Mouse (Mus musculus) left cerebral cortex, postnatal 14 days (tissue): ENCODE measurements at regions not wholly inside any gene's neighbourhood (a gene's known extent, or its start where the extent isn't known, plus 50 kb on each side); places are given as distances from the start of the nearest gene placed in this dataset.
"Not testable (repeated sequence)": the region's sequence is repeated elsewhere in the genome, so short reads cannot be mapped to it uniquely, and the experiment has no call there.

Experiments used
- DNase-seq, 2 experiments: peaks; one replicate each; pipeline ENCODE4 v3.0.0; 2021 to 2022; ENCODE audit warnings: low spot score in 2 of 2, mixed read lengths in 1 of 2
- intact Hi-C: fragments of 180-260 bp; cut with DNase I; formaldehyde crosslinking; loops from one replicate; pipeline ENCODE4 v1.15.1; 2025

DNA sequence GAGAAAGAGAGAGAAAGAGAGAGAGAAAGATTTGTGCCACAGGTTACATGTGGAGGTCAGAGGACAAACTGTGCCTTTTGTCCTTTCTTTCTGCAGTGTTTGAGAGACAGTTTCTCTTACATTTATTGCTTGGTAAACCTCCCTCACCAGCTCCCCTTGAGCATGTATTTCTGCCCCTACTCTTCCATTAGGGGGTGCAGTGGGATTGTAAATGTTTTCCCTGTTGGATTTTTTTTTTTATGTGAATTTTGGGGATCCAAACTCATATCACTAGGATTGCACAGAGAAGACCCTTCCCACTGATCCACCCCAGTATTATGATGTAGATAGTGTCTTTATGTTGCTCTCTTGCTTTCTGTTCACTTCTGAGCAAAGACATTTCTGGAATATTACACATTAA is 219.4 kb upstream of the Gnai1 start:
- intact Hi-C loops, result no loop called here
- DNase-seq, result peak in 1 of 2 experiments; percentile 1

DNA sequence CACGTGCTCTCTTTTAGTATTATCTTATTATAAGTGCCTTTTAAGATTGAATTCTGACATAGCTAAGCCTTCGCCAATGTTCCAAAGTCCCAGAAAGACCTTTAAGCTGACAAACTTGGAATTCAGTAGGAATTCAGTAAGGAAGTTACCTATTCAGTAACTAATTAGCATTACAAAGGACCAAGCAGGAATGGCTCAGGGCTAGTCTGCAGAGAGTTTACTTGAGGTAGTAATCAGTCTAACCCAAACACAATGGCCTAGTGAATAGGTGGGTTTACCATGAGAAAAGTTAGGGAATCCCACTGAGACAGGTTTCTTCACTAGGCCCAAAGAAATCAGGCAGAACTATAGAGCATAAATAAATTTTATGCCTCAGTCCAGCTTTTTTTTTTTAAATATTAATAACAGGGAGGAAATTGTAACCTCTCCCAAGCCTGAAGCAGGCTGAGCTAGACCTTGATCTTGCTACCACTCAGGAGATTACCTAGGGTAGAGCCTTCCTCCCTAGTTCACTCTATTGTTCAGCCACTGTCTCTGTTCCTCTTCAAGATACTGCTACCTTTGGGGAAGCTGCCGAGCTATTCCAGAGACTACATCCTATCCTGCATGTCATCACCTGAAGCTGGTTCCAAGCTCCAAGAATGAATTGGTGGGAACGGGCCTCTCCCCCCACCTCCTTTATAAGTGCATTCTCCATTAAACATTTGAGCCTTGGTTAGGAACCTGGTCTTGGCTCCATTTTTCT is 205.2 kb upstream of the Gnai1 start:
- intact Hi-C loops, DNase-seq: not testable (repeated sequence)

DNA sequence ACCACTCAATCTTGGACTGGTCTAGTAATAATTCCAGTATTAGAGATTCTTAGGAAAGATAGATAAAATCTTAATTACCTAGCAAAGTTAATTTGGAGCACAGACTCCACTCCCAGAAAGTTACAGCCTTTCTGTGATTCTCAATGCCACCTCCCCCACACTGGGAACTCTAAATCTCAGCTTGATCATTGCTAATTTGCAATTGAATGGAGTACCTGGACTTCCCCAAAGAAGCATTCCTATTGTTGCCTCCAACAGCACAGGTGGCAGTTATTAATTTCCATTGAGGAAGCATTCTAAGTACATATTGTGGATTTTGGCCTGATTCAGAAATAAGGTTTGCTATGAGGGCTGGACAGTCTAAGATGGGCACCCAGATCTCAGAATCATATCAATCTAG is 204.1 kb upstream of the Gnai1 start:
- no peak for DNase-seq
- intact Hi-C loops, result no loop called here

DNA sequence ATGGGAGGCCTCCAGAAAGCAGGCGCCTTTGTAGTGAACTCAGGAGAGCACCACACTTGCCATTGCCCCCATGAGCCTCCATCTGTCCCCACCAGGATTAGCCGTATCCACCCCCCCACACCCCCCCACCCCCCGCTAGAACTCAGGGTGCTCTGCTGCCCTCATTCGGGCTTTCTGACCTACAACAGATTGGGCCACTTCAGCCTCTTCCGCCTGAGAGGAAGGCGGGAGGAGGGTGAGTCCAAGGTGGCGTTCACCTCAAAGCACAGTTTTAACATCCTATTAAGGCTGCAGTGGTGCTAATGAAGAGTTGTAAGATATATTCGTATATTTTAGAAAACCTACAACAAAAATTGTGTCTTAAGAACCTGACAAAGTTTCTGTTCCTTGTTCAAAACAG is 202.9 kb upstream of the Gnai1 start:
- DNase-seq, result no peak

DNA sequence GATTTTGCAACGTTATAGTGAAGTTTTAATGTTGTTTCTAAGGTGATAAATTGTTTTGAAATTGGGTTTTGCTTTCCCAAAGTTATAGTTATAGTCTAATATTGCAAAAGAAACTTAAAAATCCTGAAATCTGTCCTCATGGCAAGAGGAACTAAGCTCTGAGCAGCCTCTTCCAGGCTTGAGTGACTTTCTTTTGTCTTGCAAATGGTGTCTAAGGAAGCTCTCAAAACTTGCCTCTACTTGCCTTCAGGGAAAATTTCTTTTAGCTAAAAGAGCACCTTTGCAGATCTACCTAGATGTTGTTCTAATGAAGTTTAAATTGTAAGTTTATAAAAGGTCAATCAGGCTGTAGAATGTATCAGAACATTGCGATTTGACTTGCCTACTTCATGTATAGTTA is 201.8 kb upstream of the Gnai1 start:
- intact Hi-C loops, result no loop called here
- no peak for DNase-seq

More for the DNA sequence above, 202.9 kb upstream of the Gnai1 start:
- intact Hi-C loops, result no loop called here

DNA sequence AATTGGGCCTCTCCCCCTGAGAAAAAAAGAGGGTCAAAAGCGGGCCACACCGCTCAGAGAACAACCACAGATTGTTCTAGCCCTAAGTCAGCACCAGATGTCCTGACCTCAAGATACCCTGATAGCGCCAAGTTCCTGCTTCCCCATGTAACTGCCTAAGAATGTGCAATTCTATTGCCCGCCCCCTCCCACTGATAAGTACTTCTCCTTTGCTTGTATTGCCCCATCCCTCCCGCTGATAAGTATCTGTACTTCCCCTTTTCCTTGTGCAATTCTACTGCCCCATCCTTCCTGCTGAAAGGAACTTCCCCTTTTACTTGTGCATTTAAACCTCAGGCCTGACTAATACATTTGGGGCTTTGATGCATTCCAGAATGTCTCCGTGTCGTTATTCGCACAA is 194.2 kb upstream of the Gnai1 start:
- intact Hi-C loops, DNase-seq: not testable (repeated sequence)
